Comparison of ENCODE assay signal across 9 mouse cellular contexts in the genomic region with DNA sequence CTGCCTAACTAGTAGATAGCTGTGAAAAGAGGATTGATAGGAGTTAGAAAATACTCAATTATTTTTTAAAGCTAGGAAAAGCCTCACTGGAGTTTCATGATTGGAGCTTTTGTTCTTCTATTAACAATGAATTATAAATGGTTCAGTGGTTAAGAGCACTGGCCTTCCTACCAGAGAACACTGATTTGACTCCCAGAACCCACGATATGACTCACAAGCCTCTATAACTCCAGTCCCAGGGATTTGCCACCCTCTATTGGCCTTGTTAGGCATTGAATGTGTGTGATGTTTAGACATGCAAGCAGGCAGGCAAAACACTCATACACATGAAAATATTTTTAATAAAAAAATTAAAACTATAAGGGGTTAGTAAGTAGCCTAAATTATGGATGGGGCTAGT.
DNase-seq lines count a peak whose midpoint lies in the region; ATAC-seq and TF ChIP-seq lines count a peak whose summit lies in the region.
"Had no signal": no experiment of that assay in that cellular context is flagged by ENCODE, and none has a peak within 500 bp of the region (broad histone marks: within the 10 kb centered on the region; RNA-seq: fewer than 3 reads in every experiment).

No protein-coding gene starts in this region.

- no peaks in the 10 kb centered on the region for H3K36me3 ChIP-seq in heart, adult 2 months (ENCODE audit: control insufficient read depth, insufficient read depth, low read length)
- no peaks in the 10 kb centered on the region for H3K36me3 ChIP-seq in lung, embryonic 16.5 days (ENCODE audit: control insufficient read depth, insufficient read depth, low read length)

- H3K79me2 ChIP-seq in heart, adult 2 months (replicated peaks; ENCODE audit: control insufficient read depth, insufficient read depth, low read length): no peaks in the 10 kb centered on the region

- peak; percentile 57 for TF ChIP-seq CTCF in heart, adult 2 months (IDR thresholded peaks at IDR 0.05)

- no peaks in the 10 kb centered on the region for H3K9me3 ChIP-seq in lung, embryonic 16.5 days (ENCODE audit: control insufficient read depth, low read length)

- no peaks in the 10 kb centered on the region for H3K27me3 ChIP-seq in heart, adult 2 months (ENCODE audit: control insufficient read depth, insufficient read depth, low read length)
- no peaks in the 10 kb centered on the region for H3K27me3 ChIP-seq in lung, embryonic 16.5 days (ENCODE audit: control insufficient read depth, insufficient read depth, low read depth, low read length)

- no peak overlapping the region for H3K4me3 ChIP-seq in heart, adult 2 months
- no peak overlapping the region for H3K4me3 ChIP-seq in lung, embryonic 16.5 days (ENCODE audit: low read length)

- 14% methylated on average over 1 of the region's 1 CpGs for whole genome bisulfite sequencing in heart, adult 2 months
- 7% methylated on average over 1 of the region's 1 CpGs for WGBS in lung, embryonic 16.5 days

- no peak for TF ChIP-seq POLR2A in heart, adult 2 months (IDR thresholded peaks at IDR 0.05; ENCODE audit: insufficient read depth, low read depth, low read length)

- peak; percentile 62; the same call in 1 of the 2 replicates for ATAC-seq in lung, embryonic 16.5 days (ENCODE audit: low read depth)

- no peak overlapping the region for H3K4me2 ChIP-seq in lung, embryonic 16.5 days (ENCODE audit: low read depth, low read length)

- intact Hi-C loops in heart, adult 2 months (cut with DNase I): no loop called here

- H3K27ac ChIP-seq in heart, adult 2 months: no peak overlapping the region
- H3K27ac ChIP-seq in lung, embryonic 16.5 days (ENCODE audit: low read length): no peak overlapping the region

- DNase-seq in heart, adult 2 months: no peak
- DNase-seq in heart, adult 8-10 months (ENCODE audit: low spot score): no peak
- DNase-seq in lung, adult 18-20 months: no peak
- peak; percentile 60 for DNase-seq in embryo, embryonic 10.5 days (ENCODE audit: low spot score)
- peak; percentile 4 for DNase-seq in lung, postnatal 36 days
- no peak for DNase-seq in urinary bladder, postnatal 10 days (ENCODE audit: low spot score)
- no peak for DNase-seq in yolk sac, embryonic 10.5 days (ENCODE audit: low spot score)
- DNase-seq: thymus, postnatal 25 days had no signal

- no peak for TF ChIP-seq EP300 in heart, adult 2 months (IDR thresholded peaks at IDR 0.05; ENCODE audit: insufficient read depth, low read depth, low read length)

- no peaks in the 10 kb centered on the region for H3K4me1 ChIP-seq in heart, adult 2 months (ENCODE audit: control insufficient read depth, insufficient read depth, low read length)
- no peaks in the 10 kb centered on the region for H3K4me1 ChIP-seq in lung, embryonic 16.5 days (replicated peaks; ENCODE audit: control insufficient read depth, insufficient read depth, low read length)

- H3K9ac ChIP-seq in heart, adult 2 months (ENCODE audit: low read depth, low read length): no peak overlapping the region
- no peak overlapping the region for H3K9ac ChIP-seq in lung, embryonic 16.5 days (ENCODE audit: low read length)

Comparison
In these comparisons a context has a peak if more than half of its experiments do, and no peak if none do; other contexts are left out.
1. DNase-seq: peak in embryo, embryonic 10.5 days (single experiment) and lung, postnatal 36 days (single experiment); none in heart, adult 2 months (0 of 2), heart, adult 8-10 months (single experiment), lung, adult 18-20 months (0 of 2), urinary bladder, postnatal 10 days (single experiment) and yolk sac, embryonic 10.5 days (single experiment).